Mouse (Mus musculus) heart, adult 8-10 months (tissue): ENCODE measurements at regions not wholly inside any gene's neighbourhood (a gene's known extent, or its start where the extent isn't known, plus 50 kb on each side); places are given as distances from the start of the nearest gene placed in this dataset.
"Not testable (repeated sequence)": the region's sequence is repeated elsewhere in the genome, so short reads cannot be mapped to it uniquely, and the experiment has no call there.

Source experiments
- DNase-seq: peaks from one replicate; pipeline ENCODE4 v3.0.0; 2022; ENCODE audit warnings: low spot score

- not testable (repeated sequence) for DNase-seq
Measured at GRCm38 (mm10) chr10:38704762-38705130, 116.8 kb downstream of the Rfpl4b start.

GRCm38 (mm10) chr10:38703954-38704761 is 117.4 kb downstream of the Rfpl4b start:
- peak; percentile 29 for DNase-seq

GRCm38 (mm10) chr10:38677453-38677852 is 144.1 kb downstream of the Rfpl4b start:
- no peak for DNase-seq

GRCm38 (mm10) chr10:38668610-38669009 is 153.0 kb downstream of the Rfpl4b start:
- no peak for DNase-seq

GRCm38 (mm10) chr10:38667841-38668240 is 153.7 kb downstream of the Rfpl4b start:
- DNase-seq: no peak

GRCm38 (mm10) chr10:38635695-38636094 is 185.9 kb downstream of the Rfpl4b start:
- DNase-seq: no peak

GRCm38 (mm10) chr10:38629907-38630505 is 191.6 kb downstream of the Rfpl4b start:
- DNase-seq: no peak

- DNase-seq: no peak
Measured at GRCm38 (mm10) chr10:38623399-38623798, 198.2 kb downstream of the Rfpl4b start.

- DNase-seq: no peak
Measured at GRCm38 (mm10) chr10:38609606-38610510, 211.7 kb downstream of the Rfpl4b start.

- no peak for DNase-seq
Measured at GRCm38 (mm10) chr10:38586061-38586460, 235.5 kb downstream of the Rfpl4b start.

GRCm38 (mm10) chr10:38575726-38576125 is 245.9 kb downstream of the Rfpl4b start:
- no peak for DNase-seq

- no peak for DNase-seq
Measured at GRCm38 (mm10) chr10:38573728-38574127, 247.9 kb downstream of the Rfpl4b start.

GRCm38 (mm10) chr10:38573146-38573545 is 248.4 kb downstream of the Rfpl4b start:
- no peak for DNase-seq

GRCm38 (mm10) chr10:38567270-38567669 is 254.3 kb downstream of the Rfpl4b start:
- no peak for DNase-seq

GRCm38 (mm10) chr10:38566361-38566760 is 255.2 kb downstream of the Rfpl4b start:
- no peak for DNase-seq

- no peak for DNase-seq
Measured at GRCm38 (mm10) chr10:38555040-38555439, 266.5 kb downstream of the Rfpl4b start.

GRCm38 (mm10) chr10:38553688-38554680 is 267.6 kb downstream of the Rfpl4b start:
- peak; percentile 11 for DNase-seq

GRCm38 (mm10) chr10:38553326-38553687 is 268.3 kb downstream of the Rfpl4b start:
- DNase-seq: no peak

GRCm38 (mm10) chr10:38552350-38553076 is 269.1 kb downstream of the Rfpl4b start:
- DNase-seq: no peak

GRCm38 (mm10) chr10:38540031-38540430 is 281.5 kb downstream of the Rfpl4b start:
- DNase-seq: no peak
